Mouse (Mus musculus) embryonic facial prominence, embryonic 12.5 days (tissue): ENCODE measurements at regions not wholly inside any gene's neighbourhood (a gene's known extent, or its start where the extent isn't known, plus 50 kb on each side); places are given as distances from the start of the nearest gene placed in this dataset.

ENCODE experiments used
- ATAC-seq: fragments of 200-750 bp; cut with Nextera tagmentation; 2 replicates; pipeline ENCODE4 v1.8.0; 2017; ENCODE audit not compliant: insufficient number of reproducible peaks, insufficient read depth, low FRiP score, low TSS enrichment
- H3K27ac ChIP-seq: fragments of 300-500 bp; sonication (generic); 2 replicates; pipeline ENCODE4 v1.5.1; 2016; ENCODE audit warnings: mild to moderate bottlenecking
- H3K27me3 ChIP-seq: fragments of 300-500 bp; sonication (generic); 2 replicates; pipeline ENCODE4 v1.6.1; 2016; ENCODE audit warnings: mild to moderate bottlenecking, moderate library complexity
- H3K36me3 ChIP-seq: fragments of 300-500 bp; sonication (generic); 2 replicates; pipeline ENCODE4 v1.6.1; 2016; ENCODE audit warnings: mild to moderate bottlenecking
- H3K4me1 ChIP-seq: fragments of 300-500 bp; sonication (generic); 2 replicates; pipeline ENCODE4 v1.6.1; 2016
- H3K4me2 ChIP-seq: fragments of 300-500 bp; sonication (generic); replicated peaks from 2 replicates; pipeline ENCODE4 v1.6.1; 2016; ENCODE audit warnings: mild to moderate bottlenecking, moderate library complexity
- H3K4me3 ChIP-seq: fragments of 300-500 bp; sonication (generic); 2 replicates; pipeline ENCODE4 v1.5.1; 2016; ENCODE audit warnings: mild to moderate bottlenecking
- H3K9ac ChIP-seq: fragments of 300-500 bp; sonication (generic); 2 replicates; pipeline ENCODE4 v1.6.1; 2016; ENCODE audit warnings: mild to moderate bottlenecking, moderate library complexity
- H3K9me3 ChIP-seq: fragments of 300-500 bp; sonication (generic); 2 replicates; pipeline ENCODE4 v1.6.1; 2016; ENCODE audit warnings: mild to moderate bottlenecking, moderate library complexity
- WGBS: fragments of 180-500 bp; shearing (Covaris S2); methylation state at CpG from one replicate; pipeline ENCODE4 v1.1.7; 2016; 5-methylcytosine and 5-hydroxymethylcytosine counted together

- H3K27ac ChIP-seq, result no peak overlapping the region
- no peaks in the 10 kb centered on the region for H3K36me3 ChIP-seq
- 79% methylated on average over 10 of the region's 10 CpGs for WGBS
- no peak for ATAC-seq
- H3K4me1 ChIP-seq, result no peaks in the 10 kb centered on the region
- no peak overlapping the region for H3K4me3 ChIP-seq
- H3K9me3 ChIP-seq, result no peaks in the 10 kb centered on the region
- no peak overlapping the region for H3K4me2 ChIP-seq
- H3K9ac ChIP-seq, result no peak overlapping the region
- no peaks in the 10 kb centered on the region for H3K27me3 ChIP-seq
Observed at GRCm38 (mm10) chr9:47054595-47054994, 56.1 kb downstream of the Gm4791 start.

GRCm38 (mm10) chr9:47055558-47055957, 57.0 kb downstream of the Gm4791 start:
- no peaks in the 10 kb centered on the region for H3K4me1 ChIP-seq
- no peak overlapping the region for H3K4me3 ChIP-seq
- no peak overlapping the region for H3K4me2 ChIP-seq
- ATAC-seq, result no peak
- H3K27ac ChIP-seq, result no peak overlapping the region
- 82% methylated on average over 6 of the region's 6 CpGs for WGBS
- no peaks in the 10 kb centered on the region for H3K36me3 ChIP-seq
- H3K27me3 ChIP-seq, result no peaks in the 10 kb centered on the region
- no peak overlapping the region for H3K9ac ChIP-seq
- no peaks in the 10 kb centered on the region for H3K9me3 ChIP-seq

GRCm38 (mm10) chr9:47059339-47060005, 60.9 kb downstream of the Gm4791 start:
- ATAC-seq, result no peak
- H3K4me2 ChIP-seq, result no peak overlapping the region
- H3K4me3 ChIP-seq, result no peak overlapping the region
- H3K4me1 ChIP-seq, result no peaks in the 10 kb centered on the region
- H3K9me3 ChIP-seq, result no peaks in the 10 kb centered on the region
- no peaks in the 10 kb centered on the region for H3K36me3 ChIP-seq
- H3K27ac ChIP-seq, result no peak overlapping the region
- H3K9ac ChIP-seq, result no peak overlapping the region
- 57% methylated on average over 7 of the region's 7 CpGs for WGBS
- no peaks in the 10 kb centered on the region for H3K27me3 ChIP-seq

- no peak for ATAC-seq
- Histone ChIP-seq H3K27me3 (no peaks in the 10 kb centered on the region), H3K4me2 (no peak overlapping the region), H3K9me3 (no peaks in the 10 kb centered on the region), H3K27ac (no peak overlapping the region), H3K9ac (no peak overlapping the region), H3K4me1 (no peaks in the 10 kb centered on the region), H3K4me3 (no peak overlapping the region), H3K36me3 (no peaks in the 10 kb centered on the region)
- WGBS, result 90% methylated on average over 2 of the region's 2 CpGs
Observed at GRCm38 (mm10) chr9:47060757-47061156, 62.2 kb downstream of the Gm4791 start.

- Histone ChIP-seq H3K9ac (no peak overlapping the region), H3K9me3 (no peaks in the 10 kb centered on the region), H3K27ac (no peak overlapping the region), H3K4me1 (no peaks in the 10 kb centered on the region), H3K4me2 (no peak overlapping the region), H3K4me3 (no peak overlapping the region), H3K27me3 (no peaks in the 10 kb centered on the region), H3K36me3 (no peaks in the 10 kb centered on the region)
- WGBS, result 76% methylated on average over 7 of the region's 7 CpGs
- no peak for ATAC-seq
Observed at GRCm38 (mm10) chr9:47062516-47062915, 64.0 kb downstream of the Gm4791 start.

- WGBS, result 72% methylated on average over 5 of the region's 5 CpGs
- Histone ChIP-seq H3K9ac (no peak overlapping the region), H3K9me3 (no peaks in the 10 kb centered on the region), H3K4me2 (no peak overlapping the region), H3K27ac (no peak overlapping the region), H3K4me3 (no peak overlapping the region), H3K4me1 (no peaks in the 10 kb centered on the region), H3K27me3 (no peaks in the 10 kb centered on the region), H3K36me3 (no peaks in the 10 kb centered on the region)
- no peak for ATAC-seq
Observed at GRCm38 (mm10) chr9:47063751-47064150, 65.2 kb downstream of the Gm4791 start.

- no peak for ATAC-seq
- Histone ChIP-seq H3K36me3 (no peaks in the 10 kb centered on the region), H3K4me2 (no peak overlapping the region), H3K9ac (no peak overlapping the region), H3K4me3 (no peak overlapping the region), H3K9me3 (no peaks in the 10 kb centered on the region), H3K27ac (no peak overlapping the region), H3K27me3 (no peaks in the 10 kb centered on the region), H3K4me1 (peaks cover 6% of the 10 kb centered on the region)
- 80% methylated on average over 5 of the region's 5 CpGs for WGBS
Observed at GRCm38 (mm10) chr9:47064463-47065032, 66.0 kb downstream of the Gm4791 start.

GRCm38 (mm10) chr9:47069436-47069835, 70.9 kb downstream of the Gm4791 start:
- peaks cover 17% of the 10 kb centered on the region for H3K4me1 ChIP-seq
- H3K27ac ChIP-seq, result no peak overlapping the region
- H3K9me3 ChIP-seq, result no peaks in the 10 kb centered on the region

GRCm38 (mm10) chr9:47070958-47071357, 72.4 kb downstream of the Gm4791 start:
- Histone ChIP-seq H3K36me3 (no peaks in the 10 kb centered on the region), H3K27ac (no peak overlapping the region), H3K4me1 (peaks cover 20% of the 10 kb centered on the region), H3K9me3 (no peaks in the 10 kb centered on the region), H3K4me2 (no peak overlapping the region), H3K4me3 (no peak overlapping the region), H3K9ac (no peak overlapping the region), H3K27me3 (no peaks in the 10 kb centered on the region)
- ATAC-seq, result no peak
- 95% methylated on average over 5 of the region's 5 CpGs for WGBS

More at GRCm38 (mm10) chr9:47069436-47069835, 70.9 kb downstream of the Gm4791 start:
- ATAC-seq, result no peak
- no peak overlapping the region for H3K4me2 ChIP-seq
- no peaks in the 10 kb centered on the region for H3K36me3 ChIP-seq
- 15% methylated on average over 5 of the region's 5 CpGs for WGBS
- H3K27me3 ChIP-seq, result no peaks in the 10 kb centered on the region
- no peak overlapping the region for H3K4me3 ChIP-seq
- H3K9ac ChIP-seq, result no peak overlapping the region

- H3K9ac ChIP-seq, result no peak overlapping the region
- 17% methylated on average over 6 of the region's 6 CpGs for WGBS
- no peaks in the 10 kb centered on the region for H3K9me3 ChIP-seq
- peaks cover 3% of the 10 kb centered on the region; the same call in 1 of the 2 replicates for H3K4me1 ChIP-seq
- H3K36me3 ChIP-seq, result no peaks in the 10 kb centered on the region
- ATAC-seq, result no peak
- H3K4me3 ChIP-seq, result no peak overlapping the region
- H3K4me2 ChIP-seq, result no peak overlapping the region
- no peak overlapping the region for H3K27ac ChIP-seq
- H3K27me3 ChIP-seq, result no peaks in the 10 kb centered on the region
Observed at GRCm38 (mm10) chr9:47076946-47077345, 78.4 kb downstream of the Gm4791 start.

- Histone ChIP-seq H3K4me3 (no peak overlapping the region), H3K9me3 (no peaks in the 10 kb centered on the region), H3K4me1 (peaks cover 3% of the 10 kb centered on the region; the same call in 1 of the 2 replicates), H3K36me3 (no peaks in the 10 kb centered on the region), H3K27me3 (no peaks in the 10 kb centered on the region), H3K27ac (no peak overlapping the region), H3K4me2 (no peak overlapping the region), H3K9ac (no peak overlapping the region)
- WGBS, result 25% methylated on average over 2 of the region's 2 CpGs
- no peak for ATAC-seq
Observed at GRCm38 (mm10) chr9:47077416-47077815, 78.9 kb downstream of the Gm4791 start.

- WGBS, result 88% methylated on average over 3 of the region's 3 CpGs
- Histone ChIP-seq H3K36me3 (no peaks in the 10 kb centered on the region), H3K27ac (no peak overlapping the region), H3K4me1 (peaks cover 3% of the 10 kb centered on the region; the same call in 1 of the 2 replicates), H3K9me3 (no peaks in the 10 kb centered on the region), H3K27me3 (no peaks in the 10 kb centered on the region), H3K4me2 (no peak overlapping the region), H3K9ac (no peak overlapping the region), H3K4me3 (no peak overlapping the region)
- no peak for ATAC-seq
Observed at GRCm38 (mm10) chr9:47077945-47078344, 79.4 kb downstream of the Gm4791 start.
